Mouse (Mus musculus) intestine, embryonic 16.5 days (tissue): ENCODE measurements around the gene Sfpq. TPM values are rescaled to one million over a fixed set of nuclear protein-coding genes. Genes with fewer than 3 reads are reported as not detected.
"Not testable (repeated sequence)": the region's sequence is repeated elsewhere in the genome, so short reads cannot be mapped to it uniquely, and the experiment has no call there.

ENCODE experiments used
- ATAC-seq: fragments of 200-750 bp; cut with Nextera tagmentation; 2 replicates; pipeline ENCODE4 v1.8.0; 2017; ENCODE audit warnings: moderate TSS enrichment, moderate library complexity
- H3K27ac ChIP-seq: fragments of 300-500 bp; sonication (generic); 2 replicates; pipeline ENCODE4 v1.5.1; 2014; ENCODE audit warnings: mild to moderate bottlenecking, low read length
- H3K27me3 ChIP-seq: fragments of 300-500 bp; sonication (generic); replicated peaks from 2 replicates; pipeline ENCODE4 v1.6.1; 2014; ENCODE audit warnings: low read length, control low read depth, mixed read lengths; ENCODE audit not compliant: control insufficient read depth, insufficient read depth
- H3K36me3 ChIP-seq: fragments of 300-500 bp; sonication (generic); 2 replicates; pipeline ENCODE4 v1.6.1; 2014; ENCODE audit warnings: low read length, control low read depth; ENCODE audit not compliant: control insufficient read depth, insufficient read depth
- H3K4me1 ChIP-seq: fragments of 300-500 bp; sonication (generic); 2 replicates; pipeline ENCODE4 v1.6.1; 2014; ENCODE audit warnings: low read length, control low read depth, mixed read lengths; ENCODE audit not compliant: control insufficient read depth, insufficient read depth
- H3K4me2 ChIP-seq: fragments of 300-500 bp; sonication (generic); 2 replicates; pipeline ENCODE4 v1.6.1; 2014; ENCODE audit warnings: low read depth, low read length, control low read depth
- H3K4me3 ChIP-seq: fragments of 300-500 bp; sonication (generic); 2 replicates; pipeline ENCODE4 v1.5.1; 2014; ENCODE audit warnings: mild to moderate bottlenecking, low read length
- H3K9ac ChIP-seq: fragments of 300-500 bp; sonication (generic); 2 replicates; pipeline ENCODE4 v1.6.1; 2014; ENCODE audit warnings: low read depth, low read length
- H3K9me3 ChIP-seq: fragments of 300-500 bp; sonication (generic); 2 replicates; pipeline ENCODE4 v1.6.1; 2016; ENCODE audit warnings: low read length, control low read depth; ENCODE audit not compliant: control insufficient read depth
- WGBS: fragments of 180-500 bp; shearing (Covaris S2); extraction: QIAGEN DNeasy Blood & Tissue Kit; methylation state at CpG from one replicate; pipeline ENCODE4 v1.1.7; 2014; 5-methylcytosine and 5-hydroxymethylcytosine counted together
- polyA plus RNA-seq: library from polyadenylated mRNA; unstranded; fragments of >200 nt; fragmentation: Nextera tagmentation; extraction: Ambion mirVana; gene quantifications from 2 replicates; pipeline ENCODE4 v1.2.1, GENCODE M21; 2015

Sfpq gene
- polyA plus RNA-seq = 39.7 and 42.1 TPM in 2 replicates

- Histone ChIP-seq H3K4me3 (peak within 1 kb of the TSS; percentile 99), H3K9me3 (no peaks in the 10 kb centered on the region), H3K4me1 (peaks cover 15% of the 10 kb centered on the region), H3K4me2 (peak within 1 kb of the TSS; percentile 58), H3K9ac (peak within 1 kb of the TSS; percentile 100), H3K27me3 (no peaks in the 10 kb centered on the region), H3K36me3 (no peaks in the 10 kb centered on the region), H3K27ac (peak within 1 kb of the TSS; percentile 98)
- WGBS = under 1% methylated on average over 73 of the region's 87 CpGs
- peak; percentile 98 for ATAC-seq
Observed at GRCm38 (mm10) chr4:127021151-127021945, at the start of gene Sfpq. Gene Sfpq, plus strand, starts transcription at chr4:127021324.

GRCm38 (mm10) chr4:126977467-126977866 lies 43.7 kb upstream of the Sfpq start:
- Histone ChIP-seq H3K4me2 (no peak overlapping the region), H3K9ac (no peak overlapping the region), H3K27me3 (no peaks in the 10 kb centered on the region), H3K4me1 (no peaks in the 10 kb centered on the region), H3K27ac (no peak overlapping the region), H3K36me3 (no peaks in the 10 kb centered on the region), H3K4me3 (no peak overlapping the region), H3K9me3 (no peaks in the 10 kb centered on the region)
- no peak for ATAC-seq

- Histone ChIP-seq H3K4me3 (no peak overlapping the region), H3K9ac (no peak overlapping the region), H3K27ac (no peak overlapping the region), H3K4me1 (no peaks in the 10 kb centered on the region), H3K27me3 (no peaks in the 10 kb centered on the region), H3K4me2 (no peak overlapping the region), H3K36me3 (no peaks in the 10 kb centered on the region), H3K9me3 (no peaks in the 10 kb centered on the region)
- WGBS = 84% methylated on average over 3 of the region's 3 CpGs
- ATAC-seq = no peak
Observed at GRCm38 (mm10) chr4:126978706-126979105, 42.4 kb upstream of the Sfpq start.

- H3K9me3 ChIP-seq = no peaks in the 10 kb centered on the region
- no peak overlapping the region for H3K27ac ChIP-seq
- H3K9ac ChIP-seq = no peak overlapping the region
- no peaks in the 10 kb centered on the region for H3K36me3 ChIP-seq
- ATAC-seq = no peak
- no peak overlapping the region for H3K4me2 ChIP-seq
- no peaks in the 10 kb centered on the region for H3K4me1 ChIP-seq
- H3K27me3 ChIP-seq = no peaks in the 10 kb centered on the region
- no peak overlapping the region for H3K4me3 ChIP-seq
- 64% methylated on average over 3 of the region's 3 CpGs for WGBS
Observed at GRCm38 (mm10) chr4:126983321-126983720, 37.8 kb upstream of the Sfpq start.

GRCm38 (mm10) chr4:126983736-126984525 lies 37.2 kb upstream of the Sfpq start:
- 83% methylated on average over 12 of the region's 13 CpGs for WGBS
- H3K9me3 ChIP-seq, H3K9ac ChIP-seq, H3K4me2 ChIP-seq, H3K27me3 ChIP-seq, H3K27ac ChIP-seq, H3K4me3 ChIP-seq, H3K36me3 ChIP-seq, ATAC-seq, H3K4me1 ChIP-seq: not testable (repeated sequence)

- H3K27me3 ChIP-seq = no peaks in the 10 kb centered on the region
- H3K9ac ChIP-seq = no peak overlapping the region
- no peaks in the 10 kb centered on the region for H3K36me3 ChIP-seq
- ATAC-seq = no peak
- no peak overlapping the region for H3K4me3 ChIP-seq
- H3K4me1 ChIP-seq = no peaks in the 10 kb centered on the region
- no peak overlapping the region for H3K27ac ChIP-seq
- no peak overlapping the region for H3K4me2 ChIP-seq
- 78% methylated on average over 5 of the region's 5 CpGs for WGBS
- H3K9me3 ChIP-seq = no peaks in the 10 kb centered on the region
Observed at GRCm38 (mm10) chr4:126986768-126987167, 34.4 kb upstream of the Sfpq start.

- Histone ChIP-seq H3K27ac (no peak overlapping the region), H3K9ac (no peak overlapping the region), H3K4me3 (no peak overlapping the region), H3K9me3 (no peaks in the 10 kb centered on the region), H3K4me2 (no peak overlapping the region), H3K27me3 (no peaks in the 10 kb centered on the region), H3K36me3 (no peaks in the 10 kb centered on the region), H3K4me1 (no peaks in the 10 kb centered on the region)
- WGBS = 60% methylated on average over 4 of the region's 4 CpGs
- ATAC-seq = no peak
Observed at GRCm38 (mm10) chr4:126988503-126988902, 32.6 kb upstream of the Sfpq start.

- no peak overlapping the region for H3K9ac ChIP-seq
- no peaks in the 10 kb centered on the region for H3K4me1 ChIP-seq
- ATAC-seq = no peak
Observed at GRCm38 (mm10) chr4:126990553-126990952, 30.6 kb upstream of the Sfpq start.

GRCm38 (mm10) chr4:126992356-126992755 lies 28.8 kb upstream of the Sfpq start:
- 64% methylated on average over 5 of the region's 5 CpGs for WGBS
- no peak for ATAC-seq
- no peak overlapping the region for H3K9ac ChIP-seq

More at GRCm38 (mm10) chr4:126990553-126990952, 30.6 kb upstream of the Sfpq start:
- H3K27ac ChIP-seq = no peak overlapping the region
- H3K27me3 ChIP-seq = no peaks in the 10 kb centered on the region
- H3K4me3 ChIP-seq = no peak overlapping the region
- H3K36me3 ChIP-seq = no peaks in the 10 kb centered on the region
- no peak overlapping the region for H3K4me2 ChIP-seq
- no peaks in the 10 kb centered on the region for H3K9me3 ChIP-seq

More at GRCm38 (mm10) chr4:126992356-126992755, 28.8 kb upstream of the Sfpq start:
- Histone ChIP-seq H3K9me3 (no peaks in the 10 kb centered on the region), H3K4me2 (no peak overlapping the region), H3K36me3 (no peaks in the 10 kb centered on the region), H3K27ac (no peak overlapping the region), H3K27me3 (no peaks in the 10 kb centered on the region), H3K4me1 (no peaks in the 10 kb centered on the region), H3K4me3 (no peak overlapping the region)
